Mouse (Mus musculus) liver, embryonic 14.5 days (tissue): Measurements from ENCODE around the gene Cacna1c. TPM values are rescaled to one million over a fixed set of nuclear protein-coding genes. Genes with fewer than 3 reads are reported as not detected.

Source experiments
- ATAC-seq: fragments of 200-750 bp; cut with Nextera tagmentation; 2 replicates; pipeline ENCODE4 v1.8.0; 2017; ENCODE audit warnings: moderate number of reproducible peaks, mild to moderate bottlenecking, moderate library complexity; ENCODE audit not compliant: insufficient read depth
- DNase-seq, 3 experiments: peaks; one replicate each; pipeline ENCODE4 v3.0.0-alpha.2; 2012 to 2013; ENCODE audit warnings: low read depth in 3 of 3, low spot score in 3 of 3
- H3K27ac ChIP-seq: fragments of 300-500 bp; sonication (generic); 2 replicates; pipeline ENCODE4 v1.5.1; 2014; ENCODE audit warnings: moderate library complexity, mild to moderate bottlenecking, control low read depth, inconsistent platforms
- H3K27me3 ChIP-seq: fragments of 300-500 bp; sonication (generic); 2 replicates; pipeline ENCODE4 v1.6.1; 2014; ENCODE audit warnings: mild to moderate bottlenecking, low read length, moderate library complexity; ENCODE audit not compliant: control insufficient read depth, insufficient read depth
- H3K36me3 ChIP-seq: fragments of 300-500 bp; sonication (generic); replicated peaks from 2 replicates; pipeline ENCODE4 v1.6.1; 2014; ENCODE audit warnings: low read depth; ENCODE audit not compliant: control insufficient read depth, insufficient read depth
- H3K4me1 ChIP-seq, 2 experiments: fragments of 200-500 bp in 1 of 2; fragments of 300-500 bp in 1 of 2; sonication (generic) in 1 of 2; replicated peaks; 2 replicates each; pipeline ENCODE4 v1.6.1; 2012 to 2014; ENCODE audit warnings: antibody characterized with exemption in 1 of 2, inconsistent platforms in 1 of 2, low read length in 1 of 2; ENCODE audit not compliant: control insufficient read depth in 2 of 2, insufficient read depth in 2 of 2
- H3K4me2 ChIP-seq: fragments of 300-500 bp; sonication (generic); 2 replicates; pipeline ENCODE4 v1.6.1; 2014; ENCODE audit warnings: low read depth, mild to moderate bottlenecking, control low read depth, moderate library complexity
- H3K4me3 ChIP-seq, 2 experiments: fragments of 200-500 bp in 1 of 2; fragments of 300-500 bp in 1 of 2; sonication (generic) in 1 of 2; 2 replicates each; pipeline ENCODE4 v1.5.1; 2012 to 2014; ENCODE audit warnings: low read depth in 2 of 2, low read length in 2 of 2, mild to moderate bottlenecking in 2 of 2, control low read depth in 1 of 2, inconsistent platforms in 1 of 2, moderate library complexity in 1 of 2; ENCODE audit not compliant: insufficient read depth in 1 of 2
- H3K9ac ChIP-seq: fragments of 300-500 bp; sonication (generic); replicated peaks from 2 replicates; pipeline ENCODE4 v1.6.1; 2014; ENCODE audit warnings: mild to moderate bottlenecking, control low read depth, moderate library complexity
- H3K9me3 ChIP-seq: fragments of 300-500 bp; sonication (generic); 2 replicates; pipeline ENCODE4 v1.6.1; 2016; ENCODE audit warnings: low read length, mixed read lengths; ENCODE audit not compliant: control insufficient read depth
- CTCF ChIP-seq: IDR thresholded peaks from 2 replicates; pipeline ENCODE4 v1.5.1; 2016; ENCODE audit warnings: antibody characterized with exemption, low read depth, control low read depth
- EP300 ChIP-seq: IDR thresholded peaks from 2 replicates; pipeline ENCODE4 v1.6.1; 2016; ENCODE audit warnings: antibody characterized with exemption, low read depth
- WGBS: fragments of 180-500 bp; shearing (Covaris S2); extraction: QIAGEN DNeasy Blood & Tissue Kit; methylation state at CpG from one replicate; pipeline ENCODE4 v1.1.7; 2014; ENCODE audit not compliant: insufficient replicate concordance; 5-methylcytosine and 5-hydroxymethylcytosine counted together
- polyA plus RNA-seq, 2 experiments: library from polyadenylated mRNA; depleted of rRNA in 1 of 2; stranded (reverse) in 1 of 2; unstranded in 1 of 2; fragments of >200 nt; fragmentation: Nextera tagmentation in 1 of 2; extraction: Ambion mirVana in 1 of 2; gene quantifications; 2 replicates each; pipeline versions ENCODE4 v1.2.1 to v1.2.3; 2012 to 2014

Cacna1c gene
- polyA plus RNA-seq, 2 experiments = 0.20 to 0.32 TPM

DNA sequence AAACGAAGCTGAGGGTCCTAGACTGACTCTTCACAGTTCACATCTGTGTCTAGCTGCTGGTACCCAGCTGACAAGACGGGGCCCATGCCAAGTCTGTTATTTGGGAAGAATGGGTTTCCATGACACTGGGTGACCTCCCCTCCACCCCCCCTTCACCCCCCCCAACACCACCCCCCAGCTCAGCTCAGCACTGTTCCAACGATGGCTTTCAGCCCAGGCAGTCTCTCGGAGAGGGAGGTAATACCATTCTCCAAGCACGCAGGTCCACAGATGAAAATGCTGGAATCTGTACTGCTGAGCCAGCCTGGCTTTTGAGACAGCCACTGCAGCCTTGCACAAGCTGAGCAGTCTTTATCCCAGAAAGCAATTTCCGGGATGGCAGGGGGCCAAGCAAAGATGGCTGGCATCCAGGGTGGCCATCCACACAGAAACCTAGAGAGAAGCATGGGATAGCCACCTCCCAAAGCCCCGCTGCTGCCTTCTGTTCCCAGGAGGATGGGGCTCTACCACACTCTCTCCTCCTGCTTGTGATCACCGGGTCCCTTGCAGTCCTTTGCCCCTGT, 41.3 kb upstream of the Cacna1c start:
- Histone ChIP-seq H3K9ac (no peak overlapping the region), H3K4me3 (no peak overlapping the region), H3K4me1 (no peaks in the 10 kb centered on the region), H3K27me3 (no peaks in the 10 kb centered on the region), H3K27ac (no peak overlapping the region), H3K4me2 (no peak overlapping the region), H3K36me3 (no peaks in the 10 kb centered on the region), H3K9me3 (no peaks in the 10 kb centered on the region)
- ATAC-seq (no peak), DNase-seq (no peak)
- 47% methylated on average over 8 of the region's 8 CpGs for WGBS
- TF ChIP-seq CTCF (no peak), EP300 (no peak)

DNA sequence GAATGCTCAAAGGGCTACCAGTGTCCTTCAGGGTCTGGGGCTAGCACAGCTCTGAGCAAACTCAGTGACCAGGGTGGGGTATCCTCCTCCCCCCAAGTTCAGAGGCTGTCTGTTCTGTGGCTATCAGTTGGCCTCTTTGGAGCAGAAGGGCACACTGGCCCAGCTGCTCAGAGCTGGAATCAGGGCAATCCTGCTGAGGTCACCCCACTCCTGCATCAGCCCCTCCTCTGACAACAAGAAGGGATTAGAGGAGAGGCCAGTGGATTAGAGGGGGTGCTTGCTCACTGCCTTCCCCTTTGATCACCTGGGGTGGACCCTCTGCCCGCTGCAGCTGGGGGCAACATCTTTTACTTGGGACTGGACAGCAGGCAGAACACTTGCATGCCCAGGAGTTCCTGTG, 40.0 kb upstream of the Cacna1c start, which contains the start of gene Cacna2d4:
Gene Cacna2d4, plus strand, starts transcription at position 286 of the 400 bp plus-strand sequence.
- H3K4me2 ChIP-seq = no peak within 1 kb of the TSS
- H3K9me3 ChIP-seq = no peaks in the 10 kb centered on the region
- 12% methylated on average over 1 of the region's 1 CpGs for WGBS
- DNase-seq (no peak), ATAC-seq (no peak)
- H3K27me3 ChIP-seq = no peaks in the 10 kb centered on the region
- H3K4me1 ChIP-seq = no peaks in the 10 kb centered on the region
- TF ChIP-seq EP300 (no peak), CTCF (no peak)
- H3K36me3 ChIP-seq = no peaks in the 10 kb centered on the region
- no peak within 1 kb of the TSS for H3K27ac ChIP-seq
- no peak within 1 kb of the TSS for H3K4me3 ChIP-seq
- no peak within 1 kb of the TSS for H3K9ac ChIP-seq

DNA sequence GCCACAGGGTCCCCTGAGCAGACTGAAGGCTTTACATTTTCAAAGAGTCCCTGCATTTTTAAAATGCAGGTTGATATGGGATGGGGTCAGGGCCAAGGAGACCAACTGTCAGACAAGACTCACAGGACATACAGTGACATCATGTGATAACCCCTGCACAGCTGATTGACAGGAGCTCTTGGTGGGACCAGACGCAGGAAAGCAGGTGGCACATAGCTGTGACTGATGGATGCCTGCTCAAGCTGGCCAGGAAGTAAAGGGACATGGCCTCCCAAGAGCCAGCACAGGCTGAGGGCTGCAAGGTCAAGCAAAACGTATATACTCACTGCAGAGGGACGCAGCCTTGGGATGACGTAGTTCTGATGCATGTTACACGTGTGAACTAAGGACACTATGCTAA, 39.2 kb upstream of the Cacna1c start:
- no peak overlapping the region for H3K9ac ChIP-seq
- no peak for ATAC-seq
- TF ChIP-seq EP300 (no peak), CTCF (no peak)
- DNase-seq = no peak
- no peak overlapping the region for H3K4me3 ChIP-seq
- no peaks in the 10 kb centered on the region for H3K27me3 ChIP-seq
- H3K36me3 ChIP-seq = no peaks in the 10 kb centered on the region
- WGBS = 63% methylated on average over 5 of the region's 5 CpGs
- no peak overlapping the region for H3K27ac ChIP-seq
- no peak overlapping the region for H3K4me2 ChIP-seq
- H3K9me3 ChIP-seq = no peaks in the 10 kb centered on the region
- no peaks in the 10 kb centered on the region for H3K4me1 ChIP-seq

DNA sequence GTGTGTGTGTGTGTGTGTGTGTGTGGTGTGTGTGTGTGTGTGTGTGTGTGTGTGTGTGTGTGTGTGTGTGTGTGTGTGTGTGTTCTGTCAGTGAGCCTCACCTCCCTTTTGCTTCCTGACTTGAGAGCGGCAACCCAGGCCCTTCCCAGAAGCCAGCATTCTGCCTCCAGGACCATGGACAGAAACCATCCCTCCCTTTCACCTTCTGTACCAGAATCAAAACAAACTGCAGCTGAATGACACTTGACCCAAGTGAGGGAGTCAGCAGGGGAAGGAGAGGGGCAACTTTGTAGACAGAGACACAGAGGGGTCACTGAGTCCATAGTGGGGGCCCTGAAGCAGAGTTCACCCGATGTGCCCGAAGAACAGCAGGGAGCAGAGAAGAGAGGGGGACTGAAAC, 36.8 kb upstream of the Cacna1c start:
- H3K27ac ChIP-seq = no peak overlapping the region
- 20% methylated on average over 3 of the region's 3 CpGs for WGBS
- H3K4me1 ChIP-seq = no peaks in the 10 kb centered on the region
- no peaks in the 10 kb centered on the region for H3K27me3 ChIP-seq
- H3K9me3 ChIP-seq = no peaks in the 10 kb centered on the region
- TF ChIP-seq CTCF (no peak), EP300 (no peak)
- no peak overlapping the region for H3K4me2 ChIP-seq
- no peak overlapping the region for H3K9ac ChIP-seq
- ATAC-seq = no peak
- H3K4me3 ChIP-seq = no peak overlapping the region
- no peaks in the 10 kb centered on the region for H3K36me3 ChIP-seq
- no peak for DNase-seq

DNA sequence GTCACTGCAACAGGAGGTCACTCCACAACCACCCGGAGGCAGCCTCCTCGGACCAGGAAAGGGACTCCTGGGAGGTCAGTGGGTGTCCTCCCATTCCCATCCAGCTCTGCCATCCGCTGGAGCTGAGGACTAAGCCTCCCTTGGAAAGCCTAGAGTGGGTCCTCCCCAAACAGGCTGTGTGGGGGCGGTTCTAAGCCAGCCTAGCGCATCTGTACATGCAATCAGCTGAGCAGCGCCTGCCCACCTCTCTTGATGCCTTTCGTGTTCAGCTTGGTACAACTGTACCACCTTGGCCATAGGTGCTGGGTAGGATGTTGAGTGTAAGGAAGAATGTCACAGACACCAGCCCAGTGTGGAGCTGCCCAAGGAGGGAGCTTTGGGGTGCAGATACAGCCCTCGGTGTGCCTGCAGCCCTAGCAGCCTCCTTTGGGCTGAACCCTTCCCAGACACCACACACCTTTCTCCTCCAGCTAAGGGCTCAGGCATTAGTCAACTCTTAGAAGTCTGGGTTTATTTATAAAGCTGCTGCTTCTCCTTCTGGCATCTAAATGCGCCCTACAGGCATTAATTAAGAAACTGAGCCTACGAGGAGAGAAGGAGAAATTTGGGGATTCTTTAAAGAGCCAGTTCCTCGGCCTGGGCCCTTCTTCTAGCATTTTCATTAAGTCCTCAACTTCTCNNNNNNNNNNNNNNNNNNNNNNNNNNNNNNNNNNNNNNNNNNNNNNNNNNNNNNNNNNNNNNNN, 32.8 kb upstream of the Cacna1c start:
- Histone ChIP-seq H3K4me1 (no peaks in the 10 kb centered on the region), H3K27me3 (no peaks in the 10 kb centered on the region), H3K4me3 (no peak overlapping the region), H3K27ac (no peak overlapping the region), H3K4me2 (no peak overlapping the region), H3K9me3 (no peaks in the 10 kb centered on the region), H3K36me3 (no peaks in the 10 kb centered on the region), H3K9ac (no peak overlapping the region)
- DNase-seq (no peak), ATAC-seq (no peak)
- WGBS = 67% methylated on average over 11 of the region's 11 CpGs
- TF ChIP-seq EP300 = no peak
- TF ChIP-seq CTCF = no peak
